ENCODE assay signal across 8 mouse cellular contexts in genomic region chr6:42350968-42351775, GRCm38 (mm10). TPM values are rescaled to one million over a fixed set of nuclear protein-coding genes. Genes with fewer than 3 reads are reported as not detected.
DNase-seq lines count a peak whose midpoint lies in the region; ATAC-seq lines count a peak whose summit lies in the region.

No protein-coding gene starts in this region.

- H3K36me3 ChIP-seq in heart, embryonic 12.5 days = peaks cover 48% of the 10 kb centered on the region
- H3K36me3 ChIP-seq in liver, embryonic 12.5 days = peaks cover 29% of the 10 kb centered on the region

- H3K27me3 ChIP-seq in heart, embryonic 12.5 days (replicated peaks) = no peaks in the 10 kb centered on the region
- no peaks in the 10 kb centered on the region for H3K27me3 ChIP-seq in liver, embryonic 12.5 days (replicated peaks)

- peaks cover 60% of the 10 kb centered on the region for H3K4me1 ChIP-seq in heart, embryonic 12.5 days (replicated peaks)
- peaks cover 67% of the 10 kb centered on the region for H3K4me1 ChIP-seq in liver, embryonic 12.5 days

- H3K4me2 ChIP-seq in heart, embryonic 12.5 days = peak overlapping the region; percentile 99
- H3K4me2 ChIP-seq in liver, embryonic 12.5 days = peak overlapping the region; percentile 95

- no peaks in the 10 kb centered on the region for H3K9me3 ChIP-seq in heart, embryonic 12.5 days (replicated peaks)
- H3K9me3 ChIP-seq in liver, embryonic 12.5 days (replicated peaks) = no peaks in the 10 kb centered on the region

- peak overlapping the region; percentile 93 for H3K4me3 ChIP-seq in heart, embryonic 12.5 days
- H3K4me3 ChIP-seq in liver, embryonic 12.5 days = peak overlapping the region; percentile 74

- 28% methylated on average over 13 of the region's 13 CpGs for WGBS in heart, embryonic 12.5 days
- 23% methylated on average over 13 of the region's 13 CpGs for WGBS in liver, embryonic 12.5 days (ENCODE audit: insufficient replicate concordance)

- peak; percentile 35 for DNase-seq in adrenal gland, adult (ENCODE audit: inconsistent age in 2 of 2, low spot score in 1 of 2)
- DNase-seq in adrenal gland, adult 8-10 months = no peak
- peak; percentile 24 for DNase-seq in 3T3-L1 (ENCODE audit: low read depth, low spot score)
- DNase-seq in right cerebral cortex, adult 18-20 months = no peak
- no peak for DNase-seq in left cerebral cortex, postnatal 4 days
- DNase-seq in right cerebral cortex, adult 2 months (ENCODE audit: low spot score in 2 of 2) = no peak

- peak overlapping the region; percentile 98 for H3K9ac ChIP-seq in heart, embryonic 12.5 days
- H3K9ac ChIP-seq in liver, embryonic 12.5 days = peak overlapping the region; percentile 76

- intact Hi-C loops in left cerebral cortex, postnatal 4 days (cut with DNase I) = no loop called here

- peak overlapping the region; percentile 100 for H3K27ac ChIP-seq in heart, embryonic 12.5 days (ENCODE audit: poor library complexity, severe bottlenecking)
- peak overlapping the region; percentile 86 for H3K27ac ChIP-seq in liver, embryonic 12.5 days

- no peak for ATAC-seq in heart, embryonic 12.5 days (ENCODE audit: insufficient number of reproducible peaks, low FRiP score)
- ATAC-seq in liver, embryonic 12.5 days = no peak

RNA-seq across cellular contexts. Expression of gene Zyx, which starts 1.7 kb away (rescaled TPM):
- 100 to 1,000 TPM in 1 of 4 experiments, 10 to 100 TPM in 3; 78.9 to 118 (median 89.4) TPM for total RNA-seq in adrenal gland, adult 8-10 months (2022)
- 213 and 219 TPM in 2 replicates for polyA plus RNA-seq in heart, embryonic 12.5 days (2016; fragmentation: Nextera tagmentation; extraction: Ambion mirVana)
- polyA plus RNA-seq in liver, embryonic 12.5 days (2016; fragmentation: Nextera tagmentation; extraction: Ambion mirVana) = 66.3 and 66.5 TPM in 2 replicates
- total RNA-seq in left cerebral cortex, postnatal 4 days (2021) = 10 to 100 TPM; 43.9 to 49.8 TPM

RNA-seq across cellular contexts. Expression of gene Epha1, which starts 21.9 kb away (rescaled TPM):
- 1 to 10 TPM in 2 of 4 experiments, under 1 TPM in 2; 0.46 to 1.6 (median 0.99) TPM for total RNA-seq in adrenal gland, adult 8-10 months (2022)
- 4.7 and 5.5 TPM in 2 replicates for polyA plus RNA-seq in heart, embryonic 12.5 days (2016; fragmentation: Nextera tagmentation; extraction: Ambion mirVana)
- polyA plus RNA-seq in liver, embryonic 12.5 days (2016; fragmentation: Nextera tagmentation; extraction: Ambion mirVana) = 2.6 and 3.4 TPM in 2 replicates
- under 1 TPM; 0.14 to 0.18 TPM for total RNA-seq in left cerebral cortex, postnatal 4 days (2021)

RNA-seq across cellular contexts. Expression of gene Fam131b, which starts 26.7 kb away (rescaled TPM):
- total RNA-seq in adrenal gland, adult 8-10 months (2022) = under 1 TPM; 0.12 to 0.23 (median 0.15) TPM
- 0.37 and 0.52 TPM in 2 replicates for polyA plus RNA-seq in heart, embryonic 12.5 days (2016; fragmentation: Nextera tagmentation; extraction: Ambion mirVana)
- polyA plus RNA-seq in liver, embryonic 12.5 days (2016; fragmentation: Nextera tagmentation; extraction: Ambion mirVana) = not detected in 2 replicates
- total RNA-seq in left cerebral cortex, postnatal 4 days (2021) = 10 to 100 TPM; 83.4 to 92.0 TPM

RNA-seq across cellular contexts. Expression of gene Tas2r143, which starts 48.9 kb away (rescaled TPM):
- total RNA-seq in adrenal gland, adult 8-10 months (2022) = 1 to 10 TPM; 1.9 to 7.8 (median 3.5) TPM
- not detected in 2 replicates for polyA plus RNA-seq in heart, embryonic 12.5 days (2016; fragmentation: Nextera tagmentation; extraction: Ambion mirVana)
- polyA plus RNA-seq in liver, embryonic 12.5 days (2016; fragmentation: Nextera tagmentation; extraction: Ambion mirVana) = not detected in 2 replicates
- total RNA-seq in left cerebral cortex, postnatal 4 days (2021) = not detected

RNA-seq across cellular contexts. Expression of gene Tas2r135, which starts 54.1 kb away (rescaled TPM):
- total RNA-seq in adrenal gland, adult 8-10 months (2022) = 1 to 10 TPM in 3 of 4 experiments, under 1 TPM in 1; 1.00 to 5.7 (median 2.6) TPM
- polyA plus RNA-seq in heart, embryonic 12.5 days (2016; fragmentation: Nextera tagmentation; extraction: Ambion mirVana) = not detected in 2 replicates
- not detected in 2 replicates for polyA plus RNA-seq in liver, embryonic 12.5 days (2016; fragmentation: Nextera tagmentation; extraction: Ambion mirVana)
- under 1 TPM in 1 of 2 experiments, not detected in 1; 0.36 TPM for total RNA-seq in left cerebral cortex, postnatal 4 days (2021)

Comparison
In these comparisons a context has a peak if more than half of its experiments do, and no peak if none do; other contexts are left out.
1. DNase-seq: peak in adrenal gland, adult (2 of 2) and 3T3-L1 (single experiment); none in adrenal gland, adult 8-10 months (single experiment), right cerebral cortex, adult 18-20 months (single experiment), left cerebral cortex, postnatal 4 days (single experiment) and right cerebral cortex, adult 2 months (0 of 2).
2. RNA of gene Fam131b, which starts 26.7 kb away (total RNA-seq): 83.4 to 92.0 TPM in left cerebral cortex, postnatal 4 days; 0.12 to 0.23 TPM in adrenal gland, adult 8-10 months; every median in the first group is over 10 times any median in the second.